Comparison of ENCODE assay signal across 14 mouse cellular contexts in genomic region chr5:125360981-125361510, GRCm38 (mm10). TPM values are rescaled to one million over a fixed set of nuclear protein-coding genes. Genes with fewer than 3 reads are reported as not detected.
DNase-seq lines count a peak whose midpoint lies in the region; ATAC-seq and TF ChIP-seq lines count a peak whose summit lies in the region.
"Had no signal": no experiment of that assay in that cellular context is flagged by ENCODE, and none has a peak within 500 bp of the region (broad histone marks: within the 10 kb centered on the region; RNA-seq: fewer than 3 reads in every experiment).

No protein-coding gene starts in this region.

- no peak; the same call in 1 of the 2 replicates for ATAC-seq in embryonic facial prominence, embryonic 15.5 days (ENCODE audit: insufficient number of reproducible peaks, low FRiP score, low TSS enrichment, low read depth)

- H3K9ac ChIP-seq in embryonic facial prominence, embryonic 15.5 days, result no peak overlapping the region
- H3K9ac ChIP-seq: liver, embryonic 15.5 days had no signal

- peak overlapping the region; percentile 19; the same call in 1 of the 2 replicates for H3K4me2 ChIP-seq in embryonic facial prominence, embryonic 15.5 days (replicated peaks)
- H3K4me2 ChIP-seq: liver, embryonic 15.5 days; midbrain, embryonic 11.5 days had no signal

- intact Hi-C loops in left cerebral cortex, postnatal 25 days (cut with DNase I), result loop anchor here (10.0 kb wide), 1 partner anchor 166 kb away; no protein-coding TSS in a partner anchor

- no peaks in the 10 kb centered on the region for H3K27me3 ChIP-seq in embryonic facial prominence, embryonic 15.5 days
- H3K27me3 ChIP-seq: liver, embryonic 15.5 days had no signal

- H3K36me3 ChIP-seq in embryonic facial prominence, embryonic 15.5 days, result no peaks in the 10 kb centered on the region
- H3K36me3 ChIP-seq: hindbrain, embryonic 10.5 days; liver, embryonic 15.5 days had no signal

- peak overlapping the region; percentile 20 for H3K4me3 ChIP-seq in layer of hippocampus, adult 2 months
- no peak overlapping the region for H3K4me3 ChIP-seq in embryonic facial prominence, embryonic 15.5 days (replicated peaks)
- H3K4me3 ChIP-seq: hindbrain, embryonic 10.5 days; liver, embryonic 15.5 days; myocyte had no signal

- H3K27ac ChIP-seq in layer of hippocampus, adult 2 months, result no peak overlapping the region
- no peak overlapping the region for H3K27ac ChIP-seq in embryonic facial prominence, embryonic 15.5 days (replicated peaks)
- H3K27ac ChIP-seq: hindbrain, embryonic 10.5 days; liver, embryonic 15.5 days had no signal

- no peak for TF ChIP-seq CTCF in layer of hippocampus, adult 2 months (conservative IDR thresholded peaks at IDR 0.05)

- peaks cover 9% of the 10 kb centered on the region for H3K4me1 ChIP-seq in embryonic facial prominence, embryonic 15.5 days
- H3K4me1 ChIP-seq: hindbrain, embryonic 10.5 days had no signal

- H3K9me3 ChIP-seq in embryonic facial prominence, embryonic 15.5 days (replicated peaks), result no peaks in the 10 kb centered on the region
- H3K9me3 ChIP-seq: hindbrain, embryonic 10.5 days; liver, embryonic 15.5 days had no signal

- DNase-seq in layer of hippocampus, adult 2 months (ENCODE audit: low spot score in 2 of 2), result no peak
- no peak for DNase-seq in layer of hippocampus, adult 8-10 months (ENCODE audit: low spot score in 2 of 2)
- peak; percentile 40 for DNase-seq in ZHBTc4 (ENCODE audit: low read depth, low spot score)
- peak; percentile 55 for DNase-seq in testis, postnatal 14 days (ENCODE audit: low spot score)
- DNase-seq in left cerebral cortex, postnatal 25 days (ENCODE audit: low spot score in 2 of 2), result no peak
- no peak for DNase-seq in heart, adult 18-20 months
- DNase-seq: cerebellum, adult 11-12 months; right cerebral cortex, adult 18-20 months had no signal

- 31% methylated on average over 16 of the region's 16 CpGs for WGBS in embryonic facial prominence, embryonic 15.5 days

RNA-seq across cellular contexts. Expression of gene Scarb1, which starts 20.2 kb away (rescaled TPM):
- total RNA-seq in layer of hippocampus, adult 2 months (2021), result 10 to 100 TPM; 34.5 to 35.1 TPM
- 10 to 100 TPM; 27.9 to 38.7 (median 34.3) TPM for total RNA-seq in layer of hippocampus, adult 8-10 months (2022)
- 61.0 and 64.7 TPM in 2 replicates for polyA plus RNA-seq in embryonic facial prominence, embryonic 15.5 days (2015; fragmentation: Nextera tagmentation; extraction: Ambion mirVana)
- total RNA-seq in left cerebral cortex, postnatal 25 days (2021), result 10 to 100 TPM; 24.6 to 28.9 TPM
- 10 to 100 TPM; 26.6 to 34.7 TPM for total RNA-seq in heart, adult 18-20 months (2021)

RNA-seq across cellular contexts. Expression of gene Gm10382, which starts 28.1 kb away (rescaled TPM):
- total RNA-seq in layer of hippocampus, adult 2 months (2021), result not detected
- total RNA-seq in layer of hippocampus, adult 8-10 months (2022), result under 1 TPM in 2 of 4 experiments, not detected in 2; 0.27 to 0.72 TPM
- polyA plus RNA-seq in embryonic facial prominence, embryonic 15.5 days (2015; fragmentation: Nextera tagmentation; extraction: Ambion mirVana), result 0.32 and 0.48 TPM in 2 replicates
- total RNA-seq in left cerebral cortex, postnatal 25 days (2021), result under 1 TPM in 1 of 2 experiments, not detected in 1; 0.46 TPM
- total RNA-seq in heart, adult 18-20 months (2021), result under 1 TPM in 1 of 2 experiments, not detected in 1; 0.23 TPM
- total RNA-seq: gastrocnemius, postnatal 4 days had no signal

RNA-seq across cellular contexts. Expression of gene Ubc, which starts 29.0 kb away (rescaled TPM):
- total RNA-seq in layer of hippocampus, adult 2 months (2021), result 100 to 1,000 TPM; 713 to 818 TPM
- 100 to 1,000 TPM; 769 to 857 (median 823) TPM for total RNA-seq in layer of hippocampus, adult 8-10 months (2022)
- polyA plus RNA-seq in embryonic facial prominence, embryonic 15.5 days (2015; fragmentation: Nextera tagmentation; extraction: Ambion mirVana), result 1,092 and 1,100 TPM in 2 replicates
- 100 to 1,000 TPM; 810 to 811 TPM for total RNA-seq in left cerebral cortex, postnatal 25 days (2021)
- total RNA-seq in heart, adult 18-20 months (2021), result 1,000 to 10,000 TPM; 1,625 to 1,638 TPM

Comparison
In these comparisons a context has a peak if more than half of its experiments do, and no peak if none do; other contexts are left out.
1. DNase-seq: peak in ZHBTc4 (single experiment) and testis, postnatal 14 days (single experiment); none in layer of hippocampus, adult 2 months (0 of 2), layer of hippocampus, adult 8-10 months (0 of 2), left cerebral cortex, postnatal 25 days (0 of 2) and heart, adult 18-20 months (0 of 2).